Mouse (Mus musculus): ENCODE results near the gene Wdr26. TPM values are rescaled to one million over a fixed set of nuclear protein-coding genes. Genes with fewer than 3 reads are reported as not detected.

Wdr26 gene
- polyA plus RNA-seq, 1 experiment from 2014 or later, result 47.0 TPM

DNA sequence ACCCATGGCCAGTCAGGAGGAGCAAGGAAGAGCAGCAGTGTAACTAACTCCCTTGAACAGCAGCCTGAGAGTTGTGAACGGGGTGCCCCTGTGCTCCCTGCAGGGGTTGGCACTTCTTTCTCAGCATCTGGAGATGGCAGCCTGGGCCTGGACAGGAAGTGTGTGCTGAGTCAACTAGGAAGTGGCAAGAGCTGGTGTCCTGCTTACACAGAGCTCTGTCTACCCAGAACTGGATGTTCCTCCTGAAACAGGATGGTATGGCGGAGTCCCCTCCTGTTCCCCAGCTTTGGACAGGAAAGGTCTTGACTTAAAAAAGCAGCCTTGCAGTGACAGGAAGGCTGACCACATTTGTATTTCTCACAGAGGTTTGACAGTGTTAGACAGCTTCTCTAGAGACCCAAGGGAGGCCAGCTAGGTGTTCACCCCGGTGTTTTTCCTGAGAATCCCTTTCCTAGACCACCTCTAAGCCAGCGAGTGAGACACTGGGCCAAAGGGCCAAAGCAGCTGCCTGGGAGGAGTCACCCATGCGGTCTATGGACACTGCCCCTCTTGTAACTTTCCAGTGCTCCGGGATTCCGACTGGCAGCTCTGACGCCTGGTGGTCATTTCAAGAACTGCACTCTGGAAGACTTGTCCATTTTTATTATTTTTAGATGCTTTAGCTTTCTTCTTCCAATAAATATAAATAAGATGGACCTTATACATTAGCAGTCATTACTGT, 20.7 kb upstream of the Wdr26 start:
- no peak for ATAC-seq (ENCODE audit: low FRiP score)
- H3K4me1 ChIP-seq, result peaks cover 7% of the 10 kb centered on the region
- H3K27ac ChIP-seq, result no peak overlapping the region
- 19% methylated on average over 8 of the region's 8 CpGs for WGBS
- H3K9ac ChIP-seq, result no peak overlapping the region
- no peaks in the 10 kb centered on the region for H3K36me3 ChIP-seq
- no peaks in the 10 kb centered on the region for H3K9me3 ChIP-seq (replicated peaks)
- H3K27me3 ChIP-seq, result no peaks in the 10 kb centered on the region
- H3K4me2 ChIP-seq (replicated peaks), result no peak overlapping the region
- no peak overlapping the region for H3K4me3 ChIP-seq

DNA sequence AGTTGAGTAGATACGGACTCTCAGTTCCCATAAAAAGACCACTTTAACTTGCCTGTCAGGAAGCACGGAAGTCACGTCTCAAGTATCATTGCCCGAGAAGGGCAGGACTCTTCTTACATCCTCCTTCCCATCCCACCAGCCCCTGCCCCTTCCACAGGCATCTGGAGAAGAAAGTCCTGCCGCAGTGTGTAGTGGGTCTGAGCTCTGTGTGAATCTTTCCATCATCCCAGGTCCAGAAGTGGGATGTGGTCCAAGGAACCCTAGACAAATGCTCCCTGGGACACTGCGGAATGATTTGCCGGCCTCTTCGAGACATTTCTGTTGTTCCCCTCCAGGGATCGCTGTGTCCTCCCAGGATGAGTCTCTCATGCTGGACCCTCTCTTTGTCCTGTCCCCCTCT, 20.0 kb upstream of the Wdr26 start:
- Histone ChIP-seq H3K4me1 (peaks cover 7% of the 10 kb centered on the region), H3K36me3 (no peaks in the 10 kb centered on the region), H3K4me2 (replicated peaks) (no peak overlapping the region), H3K27ac (no peak overlapping the region), H3K9me3 (replicated peaks) (no peaks in the 10 kb centered on the region), H3K4me3 (no peak overlapping the region), H3K9ac (no peak overlapping the region), H3K27me3 (no peaks in the 10 kb centered on the region)
- WGBS, result 85% methylated on average over 9 of the region's 9 CpGs
- ATAC-seq (ENCODE audit: low FRiP score), result no peak

- no peak overlapping the region for H3K4me3 ChIP-seq
- H3K4me2 ChIP-seq (replicated peaks), result no peak overlapping the region
- H3K9me3 ChIP-seq (replicated peaks), result no peaks in the 10 kb centered on the region
- H3K9ac ChIP-seq, result no peak overlapping the region
- WGBS, result 50% methylated on average over 7 of the region's 7 CpGs
- H3K36me3 ChIP-seq, result no peaks in the 10 kb centered on the region
- H3K27ac ChIP-seq, result no peak overlapping the region
- peaks cover 7% of the 10 kb centered on the region for H3K4me1 ChIP-seq
- no peak for ATAC-seq (ENCODE audit: low FRiP score)
- no peaks in the 10 kb centered on the region for H3K27me3 ChIP-seq
Observed at GRCm38 (mm10) chr1:181231262-181231661, 19.5 kb upstream of the Wdr26 start.

DNA sequence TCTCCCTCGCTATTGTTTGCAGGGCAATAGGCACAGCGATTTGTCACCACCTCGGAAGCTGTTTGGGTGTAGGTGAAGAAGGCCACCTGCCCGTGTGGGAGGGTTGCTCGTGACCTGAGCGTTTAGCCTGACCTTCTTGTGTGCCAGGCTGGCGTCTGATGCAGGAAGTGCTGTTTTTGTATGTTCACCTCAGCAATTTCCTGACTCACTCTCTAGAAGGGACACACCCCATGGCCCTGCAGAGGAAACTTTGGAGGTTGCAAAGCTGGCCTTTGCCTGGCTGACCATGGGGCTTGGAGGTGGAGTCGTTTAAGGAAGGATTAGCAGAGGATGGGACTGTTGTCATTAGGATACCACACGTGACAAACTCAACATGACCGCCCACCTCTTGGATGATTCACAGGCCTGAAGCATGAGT, 18.9 kb upstream of the Wdr26 start:
- Histone ChIP-seq H3K9ac (no peak overlapping the region), H3K4me2 (replicated peaks) (no peak overlapping the region), H3K4me1 (peaks cover 7% of the 10 kb centered on the region), H3K36me3 (no peaks in the 10 kb centered on the region), H3K27ac (no peak overlapping the region), H3K27me3 (no peaks in the 10 kb centered on the region), H3K4me3 (no peak overlapping the region), H3K9me3 (replicated peaks) (no peaks in the 10 kb centered on the region)
- WGBS, result 38% methylated on average over 10 of the region's 10 CpGs
- ATAC-seq (ENCODE audit: low FRiP score), result no peak

DNA sequence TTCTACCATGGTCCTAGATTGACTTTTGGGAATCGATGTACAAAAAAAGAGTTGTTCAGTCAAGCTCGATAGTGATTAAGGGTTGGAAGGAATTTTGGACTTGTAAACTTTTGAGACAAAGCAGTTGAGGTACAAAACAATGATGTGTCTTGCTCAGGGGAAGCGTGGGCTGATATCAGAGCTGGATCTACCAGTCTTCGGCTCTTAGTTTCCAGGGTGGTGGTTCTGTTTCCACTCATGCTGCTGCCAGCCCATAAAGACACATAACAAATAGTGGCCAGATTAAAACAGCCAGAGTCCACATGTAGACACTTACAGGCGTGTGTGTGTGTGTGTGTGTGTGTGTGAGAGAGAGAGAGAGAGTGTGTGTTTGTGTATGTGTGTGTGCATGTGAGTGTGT, 17.2 kb upstream of the Wdr26 start:
- H3K27me3 ChIP-seq, result no peaks in the 10 kb centered on the region
- no peak overlapping the region for H3K27ac ChIP-seq
- ATAC-seq (ENCODE audit: low FRiP score), result no peak
- H3K36me3 ChIP-seq, result no peaks in the 10 kb centered on the region
- 91% methylated on average over 5 of the region's 5 CpGs for WGBS
- no peaks in the 10 kb centered on the region for H3K9me3 ChIP-seq (replicated peaks)
- H3K4me2 ChIP-seq (replicated peaks), result no peak overlapping the region
- H3K4me3 ChIP-seq, result no peak overlapping the region
- peaks cover 4% of the 10 kb centered on the region for H3K4me1 ChIP-seq
- no peak overlapping the region for H3K9ac ChIP-seq

GRCm38 (mm10) chr1:181228591-181228990, 16.8 kb upstream of the Wdr26 start:
- WGBS, result 74% methylated on average over 5 of the region's 5 CpGs
- no peak for ATAC-seq (ENCODE audit: low FRiP score)

DNA sequence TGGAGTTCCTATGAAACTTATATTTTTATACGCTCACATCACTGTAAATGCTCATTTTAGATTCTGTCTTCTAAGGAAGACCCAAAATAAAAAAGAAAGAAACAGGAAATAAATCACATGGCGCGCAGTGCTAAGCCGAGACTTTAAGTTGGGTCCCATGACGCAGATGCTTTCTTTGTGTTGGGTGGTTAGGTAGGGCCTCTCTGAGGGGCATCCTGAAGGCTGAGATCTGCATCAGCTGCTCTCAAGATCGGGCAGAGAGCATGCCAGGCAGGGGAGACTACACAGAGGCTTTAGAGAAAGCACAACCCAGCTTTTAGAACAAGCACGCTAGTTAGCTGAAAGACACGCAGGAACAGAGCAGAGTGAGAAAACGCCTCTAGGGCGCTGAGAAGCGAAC, 16.0 kb upstream of the Wdr26 start:
- H3K9ac ChIP-seq, result no peak overlapping the region
- H3K27ac ChIP-seq, result no peak overlapping the region
- WGBS, result 84% methylated on average over 11 of the region's 11 CpGs
- no peak for ATAC-seq (ENCODE audit: low FRiP score)
- H3K27me3 ChIP-seq, result no peaks in the 10 kb centered on the region
- no peak overlapping the region for H3K4me2 ChIP-seq (replicated peaks)
- H3K9me3 ChIP-seq (replicated peaks), result no peaks in the 10 kb centered on the region
- H3K36me3 ChIP-seq, result no peaks in the 10 kb centered on the region
- H3K4me1 ChIP-seq, result peaks cover 4% of the 10 kb centered on the region
- no peak overlapping the region for H3K4me3 ChIP-seq

More at GRCm38 (mm10) chr1:181228591-181228990, 16.8 kb upstream of the Wdr26 start:
- no peak overlapping the region for H3K4me3 ChIP-seq
- no peak overlapping the region for H3K4me2 ChIP-seq (replicated peaks)
- no peaks in the 10 kb centered on the region for H3K36me3 ChIP-seq
- H3K4me1 ChIP-seq, result peaks cover 4% of the 10 kb centered on the region
- no peaks in the 10 kb centered on the region for H3K27me3 ChIP-seq
- no peak overlapping the region for H3K27ac ChIP-seq
- no peak overlapping the region for H3K9ac ChIP-seq
- no peaks in the 10 kb centered on the region for H3K9me3 ChIP-seq (replicated peaks)

- 76% methylated on average over 11 of the region's 11 CpGs for WGBS
- Histone ChIP-seq H3K27me3 (no peaks in the 10 kb centered on the region), H3K9me3 (replicated peaks) (no peaks in the 10 kb centered on the region), H3K27ac (no peak overlapping the region), H3K9ac (no peak overlapping the region), H3K4me3 (no peak overlapping the region), H3K4me1 (peaks cover 4% of the 10 kb centered on the region), H3K36me3 (no peaks in the 10 kb centered on the region), H3K4me2 (replicated peaks) (no peak overlapping the region)
- no peak for ATAC-seq (ENCODE audit: low FRiP score)
Observed at GRCm38 (mm10) chr1:181226850-181227249, 15.0 kb upstream of the Wdr26 start.

DNA sequence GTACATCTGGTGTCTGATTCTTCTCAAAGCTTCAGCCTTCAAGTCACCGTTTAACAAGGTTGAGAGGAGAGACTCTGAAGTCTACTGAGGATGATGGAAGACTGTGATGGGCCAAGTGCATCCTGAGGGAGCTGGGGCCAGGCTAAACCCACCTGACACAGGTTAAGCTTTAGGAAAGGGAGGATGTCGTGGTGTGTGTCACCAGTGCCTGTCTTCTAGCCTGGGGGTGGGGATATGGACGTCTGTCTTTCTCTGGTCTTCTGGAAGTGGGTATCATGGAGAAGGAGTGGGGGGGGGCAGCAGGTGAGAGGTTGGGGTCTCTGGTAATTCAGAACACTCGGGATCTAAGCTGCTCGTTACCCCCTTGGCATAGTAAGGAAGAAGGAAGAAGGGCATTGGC, 13.5 kb upstream of the Wdr26 start:
- H3K9me3 ChIP-seq (replicated peaks), result no peaks in the 10 kb centered on the region
- no peak for ATAC-seq (ENCODE audit: low FRiP score)
- 74% methylated on average over 5 of the region's 5 CpGs for WGBS

GRCm38 (mm10) chr1:181222041-181222440, 10.2 kb upstream of the Wdr26 start:
- Histone ChIP-seq H3K4me1 (no peaks in the 10 kb centered on the region), H3K4me3 (no peak overlapping the region), H3K27me3 (no peaks in the 10 kb centered on the region), H3K36me3 (no peaks in the 10 kb centered on the region), H3K4me2 (replicated peaks) (no peak overlapping the region), H3K27ac (no peak overlapping the region), H3K9me3 (replicated peaks) (no peaks in the 10 kb centered on the region), H3K9ac (no peak overlapping the region)
- WGBS, result 36% methylated on average over 1 of the region's 1 CpGs
- ATAC-seq (ENCODE audit: low FRiP score), result no peak

More for the DNA sequence above, 13.5 kb upstream of the Wdr26 start:
- H3K4me3 ChIP-seq, result no peak overlapping the region
- H3K36me3 ChIP-seq, result no peaks in the 10 kb centered on the region
- no peak overlapping the region for H3K4me2 ChIP-seq (replicated peaks)
- no peaks in the 10 kb centered on the region for H3K4me1 ChIP-seq
- H3K27me3 ChIP-seq, result no peaks in the 10 kb centered on the region
- no peak overlapping the region for H3K27ac ChIP-seq
- H3K9ac ChIP-seq, result no peak overlapping the region

DNA sequence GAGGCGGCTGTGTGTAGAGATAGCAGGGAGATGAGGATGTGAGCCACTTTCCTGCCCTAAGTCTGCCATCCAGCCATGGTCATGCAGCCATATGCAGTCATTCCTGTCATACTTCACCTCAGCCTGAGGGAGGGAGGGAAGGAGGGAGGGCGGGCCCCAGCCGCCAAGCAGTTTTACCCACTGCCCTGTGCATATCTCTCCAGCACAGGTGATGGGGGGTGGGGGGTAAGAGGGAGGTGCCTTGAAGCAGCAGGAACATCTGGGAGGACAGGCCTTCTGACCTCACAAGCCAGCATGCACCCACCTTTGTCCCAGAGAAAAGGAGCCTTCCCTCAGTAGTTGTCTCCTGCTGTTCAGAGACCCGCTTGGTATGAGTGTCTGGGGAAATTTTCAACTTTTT, 4.5 kb upstream of the Wdr26 start:
- Histone ChIP-seq H3K4me2 (replicated peaks) (no peak overlapping the region), H3K36me3 (no peaks in the 10 kb centered on the region), H3K9ac (no peak overlapping the region), H3K27ac (no peak overlapping the region), H3K4me3 (no peak overlapping the region), H3K4me1 (peaks cover 11% of the 10 kb centered on the region), H3K27me3 (no peaks in the 10 kb centered on the region), H3K9me3 (replicated peaks) (no peaks in the 10 kb centered on the region)
- ATAC-seq (ENCODE audit: low FRiP score), result no peak
- 54% methylated on average over 4 of the region's 4 CpGs for WGBS

DNA sequence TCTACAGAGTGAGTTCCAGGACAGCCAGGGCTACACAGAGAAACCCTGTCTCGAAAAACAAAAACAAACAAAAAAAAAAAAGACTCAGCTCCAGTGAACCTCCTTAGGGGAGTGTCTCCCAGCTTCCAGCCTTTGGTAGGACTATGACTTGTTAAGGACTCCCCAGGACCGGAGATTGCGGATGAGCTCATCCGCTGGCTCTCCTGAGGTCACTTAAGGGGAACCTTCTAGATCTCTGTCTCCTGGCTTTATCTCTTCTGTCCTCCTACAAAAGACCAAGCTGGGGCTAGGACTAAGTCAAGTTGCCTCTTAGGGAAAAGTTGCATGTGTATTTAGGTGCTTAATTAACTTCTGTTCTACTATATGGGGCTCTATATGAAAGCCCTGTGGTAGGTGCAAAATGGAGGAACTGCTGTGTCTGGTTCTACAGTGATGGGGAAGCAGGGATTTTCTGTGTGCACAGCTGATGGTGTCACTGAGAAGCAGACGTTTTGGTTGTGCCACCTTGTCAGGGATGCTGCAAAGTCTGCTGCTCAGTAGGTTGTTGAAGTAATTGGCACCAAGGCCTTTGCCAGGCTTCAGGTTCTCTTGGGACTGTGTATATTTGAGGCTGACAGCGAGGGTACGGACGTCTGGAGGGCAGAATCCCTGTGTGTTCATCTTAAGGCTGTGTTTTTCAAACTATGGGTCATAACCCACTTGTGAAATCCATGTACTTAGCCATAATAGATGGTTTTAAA, 2.7 kb upstream of the Wdr26 start:
- Histone ChIP-seq H3K27ac (no peak overlapping the region), H3K36me3 (no peaks in the 10 kb centered on the region), H3K4me1 (peaks cover 21% of the 10 kb centered on the region), H3K4me2 (replicated peaks) (no peak overlapping the region), H3K9ac (no peak overlapping the region), H3K27me3 (no peaks in the 10 kb centered on the region), H3K4me3 (no peak overlapping the region), H3K9me3 (replicated peaks) (no peaks in the 10 kb centered on the region)
- no peak for ATAC-seq (ENCODE audit: low FRiP score)
- 87% methylated on average over 8 of the region's 8 CpGs for WGBS

Measured in hindbrain, embryonic 12.5 days (tissue).